Mouse (Mus musculus): ENCODE data around the gene Fyn.

DNA sequence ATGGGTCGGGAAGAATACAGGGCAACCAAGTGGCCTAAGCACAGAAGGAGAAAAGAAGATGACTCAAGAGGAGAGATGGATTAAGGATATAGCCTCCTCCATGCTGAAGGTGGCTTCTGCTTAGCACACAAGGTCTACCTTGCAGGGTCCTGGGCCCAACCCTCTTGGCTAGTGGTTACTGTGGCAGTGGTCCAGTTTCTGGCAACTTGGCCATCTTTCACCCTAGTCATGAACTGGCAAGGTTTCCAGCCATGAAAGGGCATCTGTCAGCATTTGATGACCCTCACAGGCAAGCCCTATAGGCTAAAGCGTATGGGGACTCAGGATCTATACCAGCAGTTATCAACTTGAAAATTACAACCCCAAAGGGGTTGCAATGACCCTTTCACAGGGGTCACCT, 40.0 kb upstream of the Fyn start:
- TF ChIP-seq EP300 (IDR thresholded peaks at IDR 0.05; ENCODE audit: low read depth) (no peak), CTCF (IDR thresholded peaks at IDR 0.05; ENCODE audit: low read depth) (no peak)
